Mouse (Mus musculus) heart, postnatal 0 days (tissue): ENCODE measurements around the gene Gm14226.

Source experiments
- CTCF ChIP-seq: IDR thresholded peaks from 2 replicates; pipeline ENCODE4 v1.5.1; 2016; ENCODE audit warnings: antibody characterized with exemption, control low read depth, low read depth
- EP300 ChIP-seq: IDR thresholded peaks from 2 replicates; pipeline ENCODE4 v1.6.1; 2016; ENCODE audit warnings: antibody characterized with exemption, low read depth

DNA sequence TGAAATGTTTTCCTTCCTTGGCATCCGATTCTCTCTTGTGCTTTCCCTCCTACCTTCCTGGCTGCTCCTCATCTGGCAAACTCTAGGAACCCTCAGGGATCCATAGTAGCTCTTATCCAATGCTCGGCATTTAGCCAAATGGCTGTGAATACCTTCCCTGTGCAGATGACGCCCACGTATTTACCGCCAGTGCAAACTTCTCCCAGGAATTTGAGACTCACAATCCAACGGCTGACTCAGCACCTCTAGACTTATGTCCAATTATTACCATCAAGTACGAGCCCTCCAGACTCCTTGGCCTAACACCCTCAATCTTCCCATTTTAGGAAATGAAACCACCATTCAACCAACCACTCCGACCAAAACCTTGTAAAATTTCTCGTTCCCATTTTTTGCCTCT, 53.0 kb downstream of the Gm14226 start:
- TF ChIP-seq CTCF (no peak), EP300 (no peak)
